Mouse (Mus musculus) brain, embryonic 14.5 days (tissue): ENCODE results near the gene Tead3.

Experiments used
- CTCF ChIP-seq: fragments of 200-500 bp; IDR thresholded peaks from 2 replicates; pipeline ENCODE4 v1.5.1; 2012; ENCODE audit warnings: inconsistent platforms, mild to moderate bottlenecking, moderate library complexity, borderline replicate concordance; ENCODE audit not compliant: insufficient read depth, insufficient read length; ENCODE audit errors: extremely low read depth
- POLR2A ChIP-seq: fragments of 200-500 bp; IDR thresholded peaks from 2 replicates; pipeline ENCODE4 v1.6.1; 2012; ENCODE audit warnings: mild to moderate bottlenecking, inconsistent platforms, borderline replicate concordance; ENCODE audit not compliant: poor library complexity, insufficient read depth, insufficient read length, severe bottlenecking; ENCODE audit errors: extremely low read depth

DNA sequence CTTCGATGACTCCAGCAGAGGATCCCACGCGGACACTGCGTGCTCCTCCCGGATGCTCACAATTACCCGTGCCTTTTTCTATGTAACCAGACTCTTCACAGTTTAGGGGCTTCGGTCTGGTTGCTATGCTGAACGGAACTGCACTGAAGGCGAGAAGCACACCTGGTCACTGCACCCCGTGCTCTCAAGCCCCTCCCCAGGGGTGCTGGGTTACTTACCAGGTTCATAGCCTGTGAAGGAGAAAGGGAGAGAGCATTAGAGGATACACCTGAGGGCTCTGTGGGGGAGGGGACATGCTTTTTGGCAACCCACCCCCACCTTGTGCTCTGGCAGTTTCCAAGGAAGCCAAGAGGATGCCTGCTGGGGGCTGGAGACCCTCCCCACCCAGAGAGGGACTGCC lies 15.3 kb downstream of the Tead3 start:
- TF ChIP-seq CTCF (no peak), POLR2A (no peak)
